Mouse (Mus musculus): Measurements from ENCODE around the gene Ldlrad2. TPM values are rescaled to one million over a fixed set of nuclear protein-coding genes. Genes with fewer than 3 reads are reported as not detected.

Gene Ldlrad2
- polyA plus RNA-seq (2012; rRNA removed): not detected in 2 replicates

DNA sequence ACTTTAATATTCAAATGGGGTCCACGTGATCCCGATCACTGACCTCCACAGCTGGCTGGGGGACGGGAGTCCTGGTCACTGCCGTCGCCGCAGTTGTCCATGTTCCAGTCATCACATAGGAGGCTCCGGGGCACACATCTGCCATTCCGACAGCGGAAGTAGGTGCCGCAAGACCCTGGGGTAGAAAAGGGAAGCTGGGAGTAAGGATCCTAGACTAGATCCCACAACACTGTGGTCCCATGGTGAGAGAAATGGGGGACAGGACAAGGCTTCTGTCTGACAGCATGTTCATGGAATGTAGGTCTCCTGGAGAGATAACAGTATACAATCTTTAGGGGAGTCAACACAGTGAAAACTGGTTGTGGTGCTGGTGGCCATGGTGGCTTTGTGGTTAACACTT lies at the start of gene Ldlrad2:
Ldlrad2 (minus strand) TSS at position 101 of the 400 bp plus-strand sequence.

DNA sequence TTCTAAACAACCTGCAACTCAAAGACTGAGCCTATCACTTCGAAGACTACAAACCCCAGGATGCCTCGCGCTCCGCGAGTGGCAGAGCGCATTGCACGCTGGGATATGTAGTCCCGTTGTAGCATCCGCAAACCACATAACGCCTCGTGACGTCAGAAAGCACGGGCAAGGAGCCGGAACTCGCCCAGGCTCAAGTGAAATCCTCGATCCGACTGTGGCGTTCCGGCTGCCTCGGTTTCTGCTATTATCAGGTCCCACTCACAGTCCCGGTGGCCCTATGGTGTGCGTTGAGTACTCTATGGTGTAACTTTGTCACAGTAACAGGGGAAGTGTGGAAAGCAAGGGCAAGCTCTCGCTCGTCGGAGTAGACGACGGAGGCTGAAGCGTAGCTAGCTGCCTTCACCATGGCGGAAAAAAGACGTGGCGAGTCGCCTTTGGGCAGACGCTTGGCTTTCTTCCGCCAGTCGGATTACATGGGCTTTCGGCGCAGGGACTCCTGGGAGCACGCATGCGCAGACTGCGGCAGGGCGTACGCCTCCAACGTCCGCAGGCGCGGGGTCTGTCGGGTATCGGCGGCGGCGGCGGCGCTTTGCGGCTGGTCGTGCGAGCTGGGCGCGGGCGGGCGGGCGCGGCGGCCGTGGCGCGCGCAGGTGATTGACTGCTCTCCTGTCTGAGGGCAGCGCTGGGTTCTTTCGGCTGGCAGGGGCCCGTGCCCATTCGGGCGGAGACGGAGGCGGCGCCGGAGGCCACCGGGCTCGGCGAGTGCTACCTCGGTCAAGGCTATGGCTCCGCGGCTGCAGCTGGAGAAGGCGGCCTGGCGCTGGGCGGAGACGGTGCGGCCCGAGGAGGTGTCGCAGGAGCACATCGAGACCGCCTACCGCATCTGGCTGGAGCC lies 19.5 kb upstream of the Ldlrad2 start, which contains the start of gene Usp48:
Usp48 (plus strand) TSS at position 155 of the 895 bp plus-strand sequence.

Other genes starting within 250 kb of the Ldlrad2 start
- gene Cdc42, start 216.8 kb downstream of the Ldlrad2 start, polyA plus RNA-seq (2012; rRNA removed): 104 and 108 TPM in 2 replicates
- gene Cela3a, start 164.8 kb downstream of the Ldlrad2 start, polyA plus RNA-seq (2012; rRNA removed): not detected in 2 replicates
- gene Cela3b, start 144.0 kb downstream of the Ldlrad2 start, polyA plus RNA-seq (2012; rRNA removed): 0.17 and 3.0 TPM in 2 replicates
- not detected in 2 replicates for gene 1700013G24Rik, start 121.3 kb downstream of the Ldlrad2 start, polyA plus RNA-seq (2012; rRNA removed)
- 3.8 and 4.1 TPM in 2 replicates for gene Hspg2, start 105.8 kb downstream of the Ldlrad2 start, polyA plus RNA-seq (2012; rRNA removed)
- gene Usp48, start 19.2 kb upstream of the Ldlrad2 start, polyA plus RNA-seq (2012; rRNA removed): 30.5 and 34.2 TPM in 2 replicates
- gene Rap1gap, start 90.2 kb upstream of the Ldlrad2 start, polyA plus RNA-seq (2012; rRNA removed): 10.9 and 11.8 TPM in 2 replicates
- 11.1 and 12.8 TPM in 2 replicates for gene Alpl, start 221.8 kb upstream of the Ldlrad2 start, polyA plus RNA-seq (2012; rRNA removed)

All from liver, embryonic 18 days (tissue).